Mouse (Mus musculus) spleen, adult 2 months (tissue): ENCODE measurements around the gene Ankfy1. TPM values are rescaled to one million over a fixed set of nuclear protein-coding genes. Genes with fewer than 3 reads are reported as not detected.

Source experiments
- DNase-seq, 2 experiments: peaks; one replicate each; pipeline versions ENCODE4 v3.0.0 to v3.0.0-alpha.2; 2012 to 2021; ENCODE audit warnings: low spot score in 2 of 2, low read depth in 1 of 2
- H3K27ac ChIP-seq: fragments of 200-500 bp; 2 replicates; pipeline ENCODE4 v1.5.1; 2012; ENCODE audit warnings: low read length, inconsistent platforms; ENCODE audit not compliant: insufficient read depth
- H3K27me3 ChIP-seq: fragments of 200-500 bp; 2 replicates; pipeline ENCODE4 v1.6.1; 2012; ENCODE audit warnings: mild to moderate bottlenecking, moderate library complexity, low read length, inconsistent platforms; ENCODE audit not compliant: control insufficient read depth, insufficient read depth
- H3K36me3 ChIP-seq: fragments of 200-500 bp; 2 replicates; pipeline ENCODE4 v1.6.1; 2012; ENCODE audit warnings: mild to moderate bottlenecking, low read length, inconsistent platforms; ENCODE audit not compliant: control insufficient read depth, insufficient read depth
- H3K4me1 ChIP-seq: fragments of 200-500 bp; 2 replicates; pipeline ENCODE4 v1.6.1; 2011; ENCODE audit warnings: inconsistent platforms; ENCODE audit not compliant: control insufficient read depth, insufficient read depth, insufficient read length
- H3K4me3 ChIP-seq: fragments of 200-500 bp; 2 replicates; pipeline ENCODE4 v1.5.1; 2011; ENCODE audit warnings: mild to moderate bottlenecking, inconsistent platforms; ENCODE audit not compliant: insufficient read depth, insufficient read length; ENCODE audit errors: extremely low read depth
- CTCF ChIP-seq: fragments of 200-500 bp; IDR thresholded peaks from 2 replicates; pipeline ENCODE4 v1.5.1; 2011; ENCODE audit warnings: mild to moderate bottlenecking, inconsistent platforms; ENCODE audit not compliant: insufficient read depth, insufficient read length, insufficient replicate concordance; ENCODE audit errors: extremely low read depth
- POLR2A ChIP-seq: fragments of 200-500 bp; IDR thresholded peaks from 2 replicates; pipeline ENCODE4 v1.6.1; 2011; ENCODE audit warnings: low read depth, low read length, inconsistent platforms
- WGBS: fragments of 180-500 bp; shearing (Covaris S2); methylation state at CpG from one replicate; pipeline ENCODE4 v1.1.7; 2018; 5-methylcytosine and 5-hydroxymethylcytosine counted together
- polyA plus RNA-seq: library from polyadenylated mRNA; depleted of rRNA; stranded (reverse); fragments of >200 nt; gene quantifications from 2 replicates; pipeline ENCODE4 v1.2.3, GENCODE M21; 2012

Ankfy1 gene
- polyA plus RNA-seq, 1 experiment = 25.4 TPM

- no peak for DNase-seq
- Histone ChIP-seq H3K4me1 (no peaks in the 10 kb centered on the region), H3K27ac (no peak overlapping the region), H3K36me3 (no peaks in the 10 kb centered on the region), H3K4me3 (no peak overlapping the region), H3K27me3 (no peaks in the 10 kb centered on the region)
- TF ChIP-seq CTCF (no peak), POLR2A (no peak)
These were observed 89.2 kb downstream of the Ankfy1 start for GRCm38 (mm10) chr11:72778957-72779356.

GRCm38 (mm10) chr11:72782103-72782502, 92.3 kb downstream of the Ankfy1 start:
- no peak overlapping the region for H3K27ac ChIP-seq
- no peak for DNase-seq
- WGBS = 40% methylated on average over 2 of the region's 2 CpGs
- no peaks in the 10 kb centered on the region for H3K36me3 ChIP-seq
- H3K4me3 ChIP-seq = no peak overlapping the region
- no peaks in the 10 kb centered on the region for H3K27me3 ChIP-seq
- TF ChIP-seq POLR2A (no peak), CTCF (no peak)
- no peaks in the 10 kb centered on the region for H3K4me1 ChIP-seq

- H3K27ac ChIP-seq = no peak overlapping the region
- H3K27me3 ChIP-seq = no peaks in the 10 kb centered on the region
- no peaks in the 10 kb centered on the region for H3K36me3 ChIP-seq
- 79% methylated on average over 3 of the region's 3 CpGs for WGBS
- no peak for TF ChIP-seq POLR2A
- TF ChIP-seq CTCF = no peak
- H3K4me3 ChIP-seq = no peak overlapping the region
- H3K4me1 ChIP-seq = no peaks in the 10 kb centered on the region
- DNase-seq = no peak
These were observed 92.7 kb downstream of the Ankfy1 start for GRCm38 (mm10) chr11:72782503-72782902.

GRCm38 (mm10) chr11:72792033-72792432, 102.2 kb downstream of the Ankfy1 start:
- H3K4me3 ChIP-seq = no peak overlapping the region
- no peak for DNase-seq
- no peaks in the 10 kb centered on the region for H3K27me3 ChIP-seq
- H3K27ac ChIP-seq = no peak overlapping the region
- no peaks in the 10 kb centered on the region for H3K36me3 ChIP-seq
- H3K4me1 ChIP-seq = no peaks in the 10 kb centered on the region
- TF ChIP-seq CTCF (no peak), POLR2A (no peak)

- Histone ChIP-seq H3K27ac (peak overlapping the region; percentile 84), H3K4me3 (peak overlapping the region; percentile 67), H3K27me3 (no peaks in the 10 kb centered on the region), H3K36me3 (no peaks in the 10 kb centered on the region), H3K4me1 (peaks cover 2% of the 10 kb centered on the region; the same call in 1 of the 2 replicates)
- TF ChIP-seq POLR2A (no peak), CTCF (no peak)
- DNase-seq = no peak
- WGBS = 9% methylated on average over 14 of the region's 14 CpGs
These were observed 105.3 kb downstream of the Ankfy1 start for GRCm38 (mm10) chr11:72795149-72795454.

- H3K4me3 ChIP-seq = peak within 1 kb of the TSS; percentile 67
- H3K27ac ChIP-seq = peak within 1 kb of the TSS; percentile 84
- TF ChIP-seq CTCF (no peak), POLR2A (peak; percentile 58)
- H3K4me1 ChIP-seq = peaks cover 2% of the 10 kb centered on the region; the same call in 1 of the 2 replicates
- WGBS = under 1% methylated on average over 69 of the region's 69 CpGs
- DNase-seq = peak; percentile 94
- no peaks in the 10 kb centered on the region for H3K27me3 ChIP-seq
- no peaks in the 10 kb centered on the region for H3K36me3 ChIP-seq
These were observed 105.9 kb downstream of the Ankfy1 start, which contains the start of the genes Cyb5d2 and Zzef1 for GRCm38 (mm10) chr11:72795455-72796295. TSS of gene Cyb5d2 (minus strand) at chr11:72796142. TSS of gene Zzef1 (plus strand) at chr11:72796226.

GRCm38 (mm10) chr11:72796296-72796687, 106.5 kb downstream of the Ankfy1 start:
- no peaks in the 10 kb centered on the region for H3K27me3 ChIP-seq
- no peaks in the 10 kb centered on the region for H3K36me3 ChIP-seq
- H3K27ac ChIP-seq = peak overlapping the region; percentile 46
- TF ChIP-seq POLR2A (no peak), CTCF (no peak)
- H3K4me3 ChIP-seq = peak overlapping the region; percentile 67
- WGBS = 0% methylated on average over 42 of the region's 42 CpGs
- no peak for DNase-seq
- peaks cover 2% of the 10 kb centered on the region; the same call in 1 of the 2 replicates for H3K4me1 ChIP-seq
